8 mouse cellular contexts compared by ENCODE assay signal in genomic region chr2:143915600-143916135, GRCm38 (mm10). TPM values are rescaled to one million over a fixed set of nuclear protein-coding genes. Genes with fewer than 3 reads are reported as not detected.
DNase-seq lines count a peak whose midpoint lies in the region; ATAC-seq and TF ChIP-seq lines count a peak whose summit lies in the region.

No protein-coding gene starts in this region.

- peak overlapping the region; percentile 98 for H3K9ac ChIP-seq in forebrain, postnatal 0 days

- no peak for TF ChIP-seq CTCF in bone marrow, adult 2 months (IDR thresholded peaks at IDR 0.05; ENCODE audit: control insufficient read depth, insufficient read depth, low read length)
- TF ChIP-seq CTCF in forebrain, postnatal 0 days (IDR thresholded peaks at IDR 0.05; ENCODE audit: low read depth): no peak

- TF ChIP-seq POLR2A in bone marrow, adult 2 months (IDR thresholded peaks at IDR 0.05; ENCODE audit: borderline replicate concordance, control insufficient read depth, low read depth, low read length): no peak

- no peaks in the 10 kb centered on the region; the same call in 1 of the 2 replicates for H3K4me1 ChIP-seq in bone marrow, adult 2 months (ENCODE audit: control insufficient read depth, insufficient read depth, low read length)
- H3K4me1 ChIP-seq in forebrain, postnatal 0 days (ENCODE audit: insufficient read depth): peaks cover 30% of the 10 kb centered on the region
- peaks cover 40% of the 10 kb centered on the region for H3K4me1 ChIP-seq in megakaryocyte, embryonic 14.5 days

- H3K4me3 ChIP-seq in bone marrow, adult 2 months (replicated peaks; ENCODE audit: control insufficient read depth, low read depth, low read length): peak overlapping the region; percentile 89
- H3K4me3 ChIP-seq in forebrain, postnatal 0 days (ENCODE audit: low read depth, low read length): peak overlapping the region; percentile 81
- H3K4me3 ChIP-seq in megakaryocyte, embryonic 14.5 days (replicated peaks): peak overlapping the region; percentile 96

- H3K4me2 ChIP-seq in forebrain, postnatal 0 days (ENCODE audit: low read depth): peak overlapping the region; percentile 70

- peak; percentile 18 for ATAC-seq in frontal cortex, adult (ENCODE audit: low TSS enrichment)
- ATAC-seq in forebrain, postnatal 0 days: peak; percentile 57

- WGBS in bone marrow, adult 2 months: under 1% methylated on average over 32 of the region's 32 CpGs
- WGBS in forebrain, postnatal 0 days: under 1% methylated on average over 32 of the region's 32 CpGs

- no peaks in the 10 kb centered on the region for H3K36me3 ChIP-seq in forebrain, postnatal 0 days (ENCODE audit: insufficient read depth)
- H3K36me3 ChIP-seq in megakaryocyte, embryonic 14.5 days (replicated peaks; ENCODE audit: low read length): no peaks in the 10 kb centered on the region

- H3K27me3 ChIP-seq in forebrain, postnatal 0 days (ENCODE audit: insufficient read depth, low read length): no peaks in the 10 kb centered on the region
- H3K27me3 ChIP-seq in megakaryocyte, embryonic 14.5 days (replicated peaks): peaks cover 4% of the 10 kb centered on the region

- no peak for DNase-seq in frontal cortex, postnatal 25 days (ENCODE audit: low spot score in 2 of 2)
- peak; percentile 70 for DNase-seq in 3T3-L1 (ENCODE audit: low read depth, low spot score)
- peak; percentile 79 for DNase-seq in forebrain, postnatal 0 days
- peak; percentile 41 for DNase-seq in layer of hippocampus, adult 9-11 months
- peak; percentile 31 for DNase-seq in telencephalon, adult 2 months (ENCODE audit: low read depth, low spot score)

- peak overlapping the region; percentile 93 for H3K27ac ChIP-seq in bone marrow, adult 2 months (ENCODE audit: control insufficient read depth, insufficient read depth, low read depth, low read length, poor library complexity)
- H3K27ac ChIP-seq in forebrain, postnatal 0 days (ENCODE audit: low read depth, low read length): peak overlapping the region; percentile 96

- H3K9me3 ChIP-seq in forebrain, postnatal 0 days (ENCODE audit: low read length): no peaks in the 10 kb centered on the region
- H3K9me3 ChIP-seq in megakaryocyte, embryonic 14.5 days: no peaks in the 10 kb centered on the region

RNA-seq across cellular contexts. Expression of gene Dstn, which starts 0.5 kb away (rescaled TPM):
- polyA plus RNA-seq in bone marrow, adult 2 months (2011; ENCODE audit: insufficient read depth, insufficient read length, low replicate concordance, missing spikeins): 109 and 216 TPM in 2 replicates
- 409 and 455 TPM in 2 replicates for total RNA-seq in forebrain, postnatal 0 days (2014; rRNA removed)
- 497 and 512 TPM in 2 replicates for polyA plus RNA-seq in forebrain, postnatal 0 days (2015; fragmentation: Nextera tagmentation; extraction: Ambion mirVana)
- polyA plus RNA-seq in megakaryocyte, embryonic 14.5 days (2012; ENCODE audit: insufficient read depth, low replicate concordance): 3.6 and 18.3 TPM in 2 replicates

RNA-seq across cellular contexts. Expression of gene Bfsp1, which starts 52.7 kb away (rescaled TPM):
- polyA plus RNA-seq in bone marrow, adult 2 months (2011; ENCODE audit: insufficient read depth, insufficient read length, low replicate concordance, missing spikeins): 0.75 and 0.92 TPM in 2 replicates
- 2.5 and 3.7 TPM in 2 replicates for total RNA-seq in forebrain, postnatal 0 days (2014; rRNA removed)
- polyA plus RNA-seq in forebrain, postnatal 0 days (2015; fragmentation: Nextera tagmentation; extraction: Ambion mirVana): 1.3 and 1.9 TPM in 2 replicates
- 0.31 TPM in 1 of 2 replicates, not detected in the other for polyA plus RNA-seq in megakaryocyte, embryonic 14.5 days (2012; ENCODE audit: insufficient read depth, low replicate concordance)

Comparison
In these comparisons a context has a peak if more than half of its experiments do, and no peak if none do; other contexts are left out.
1. DNase-seq: peak in 3T3-L1 (single experiment), forebrain, postnatal 0 days (single experiment), layer of hippocampus, adult 9-11 months (single experiment) and telencephalon, adult 2 months (single experiment); none in frontal cortex, postnatal 25 days (0 of 2).
2. Peak in every context shown above with its lines, with median percentiles within 50 percentile points of each other: H3K4me3 ChIP-seq.